Mouse (Mus musculus): ENCODE data around the gene Clec1a. TPM values are rescaled to one million over a fixed set of nuclear protein-coding genes. Genes with fewer than 3 reads are reported as not detected.

Gene Clec1a
- polyA plus RNA-seq, 1 experiment from 2014 or later: 1.2 TPM

GRCm38 (mm10) chr6:129393087-129393720 is 58.6 kb downstream of the Clec1a start:
- H3K27me3 ChIP-seq (ENCODE audit: control insufficient read depth, insufficient read depth, low read length): no peaks in the 10 kb centered on the region
- no peaks in the 10 kb centered on the region for H3K9me3 ChIP-seq (ENCODE audit: control insufficient read depth, low read length)
- no peaks in the 10 kb centered on the region for H3K36me3 ChIP-seq (ENCODE audit: control insufficient read depth, insufficient read depth, low read length)
- ATAC-seq (ENCODE audit: low FRiP score): 0 out of 2 replicates have a peak, but pooled peaks have one; percentile 44
- no peaks in the 10 kb centered on the region for H3K4me1 ChIP-seq (ENCODE audit: control insufficient read depth, insufficient read depth, low read length)
- no peak overlapping the region for H3K27ac ChIP-seq (ENCODE audit: low read depth, low read length)
- WGBS: 45% methylated on average over 2 of the region's 2 CpGs
- H3K4me2 ChIP-seq: no peak overlapping the region
- no peak overlapping the region for H3K4me3 ChIP-seq (ENCODE audit: low read depth, low read length)
- no peak for DNase-seq (ENCODE audit: low spot score, missing footprints)
- H3K9ac ChIP-seq (ENCODE audit: low read length): no peak overlapping the region

DNA sequence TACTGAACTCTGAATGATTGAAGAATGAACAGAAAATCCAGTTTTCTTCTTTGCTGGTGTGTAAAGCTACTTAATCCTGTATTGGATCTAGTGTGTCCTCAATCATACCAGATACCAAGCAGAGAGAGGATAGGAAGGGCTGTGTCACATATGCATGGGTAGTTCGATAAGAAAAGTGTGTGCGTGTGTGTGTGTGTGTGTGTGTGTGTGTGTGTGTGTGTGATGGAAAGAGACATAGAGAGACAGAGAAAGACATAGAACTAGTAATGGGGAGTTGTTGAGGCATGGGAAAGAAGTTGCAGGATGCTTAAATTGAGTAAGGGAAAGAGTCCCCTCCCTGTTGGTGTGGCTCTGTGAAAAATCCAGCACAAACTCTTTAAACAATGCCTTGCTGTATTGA is 66.0 kb downstream of the Clec1a start, which contains the start of gene Clec12b:
Clec12b (minus strand) TSS at position 101 of the 400 bp plus-strand sequence.
- Histone ChIP-seq H3K4me2 (no peak within 1 kb of the TSS), H3K27ac (ENCODE audit: low read depth, low read length) (no peak within 1 kb of the TSS), H3K36me3 (ENCODE audit: control insufficient read depth, insufficient read depth, low read length) (no peaks in the 10 kb centered on the region), H3K4me1 (ENCODE audit: control insufficient read depth, insufficient read depth, low read length) (no peaks in the 10 kb centered on the region), H3K9ac (ENCODE audit: low read length) (no peak within 1 kb of the TSS), H3K9me3 (ENCODE audit: control insufficient read depth, low read length) (no peaks in the 10 kb centered on the region), H3K27me3 (ENCODE audit: control insufficient read depth, insufficient read depth, low read length) (no peaks in the 10 kb centered on the region), H3K4me3 (ENCODE audit: low read depth, low read length) (no peak within 1 kb of the TSS)
- DNase-seq (ENCODE audit: low spot score, missing footprints): no peak
- 86% methylated on average over 2 of the region's 2 CpGs for WGBS
- ATAC-seq (ENCODE audit: low FRiP score): no peak

GRCm38 (mm10) chr6:129385000-129385399 is 66.8 kb downstream of the Clec1a start:
- Histone ChIP-seq H3K4me3 (ENCODE audit: low read depth, low read length) (no peak overlapping the region), H3K4me1 (ENCODE audit: control insufficient read depth, insufficient read depth, low read length) (no peaks in the 10 kb centered on the region), H3K36me3 (ENCODE audit: control insufficient read depth, insufficient read depth, low read length) (no peaks in the 10 kb centered on the region), H3K9ac (ENCODE audit: low read length) (no peak overlapping the region), H3K27me3 (ENCODE audit: control insufficient read depth, insufficient read depth, low read length) (no peaks in the 10 kb centered on the region), H3K27ac (ENCODE audit: low read depth, low read length) (no peak overlapping the region), H3K4me2 (no peak overlapping the region), H3K9me3 (ENCODE audit: control insufficient read depth, low read length) (no peaks in the 10 kb centered on the region)
- 77% methylated on average over 4 of the region's 4 CpGs for WGBS
- DNase-seq (ENCODE audit: low spot score, missing footprints) (no peak), ATAC-seq (ENCODE audit: low FRiP score) (no peak)

DNA sequence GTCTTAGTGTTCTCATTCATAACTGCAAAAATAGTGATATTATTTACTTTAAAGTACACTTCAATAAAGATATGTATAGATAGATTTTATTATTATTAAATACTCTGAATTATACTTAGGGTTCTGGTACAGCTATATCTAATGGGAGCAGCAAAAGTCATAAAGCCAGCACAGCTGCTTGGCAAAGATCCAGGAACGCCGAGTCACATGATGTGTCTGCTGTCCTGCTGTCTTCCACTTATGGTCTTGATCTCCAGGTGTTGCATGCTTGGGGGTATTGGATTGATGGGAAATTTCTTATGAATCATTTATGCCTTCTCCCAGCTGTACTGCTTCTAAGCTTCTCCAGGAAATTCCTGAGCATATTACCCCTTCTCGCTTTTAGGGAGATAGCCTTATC is 68.3 kb downstream of the Clec1a start:
- no peak overlapping the region for H3K4me2 ChIP-seq
- H3K36me3 ChIP-seq (ENCODE audit: control insufficient read depth, insufficient read depth, low read length): no peaks in the 10 kb centered on the region
- DNase-seq (ENCODE audit: low spot score, missing footprints) (no peak), ATAC-seq (ENCODE audit: low FRiP score) (no peak)
- WGBS: 85% methylated on average over 3 of the region's 3 CpGs
- H3K4me3 ChIP-seq (ENCODE audit: low read depth, low read length): no peak overlapping the region
- H3K9ac ChIP-seq (ENCODE audit: low read length): no peak overlapping the region
- H3K27me3 ChIP-seq (ENCODE audit: control insufficient read depth, insufficient read depth, low read length): no peaks in the 10 kb centered on the region
- H3K9me3 ChIP-seq (ENCODE audit: control insufficient read depth, low read length): no peaks in the 10 kb centered on the region
- no peaks in the 10 kb centered on the region for H3K4me1 ChIP-seq (ENCODE audit: control insufficient read depth, insufficient read depth, low read length)
- no peak overlapping the region for H3K27ac ChIP-seq (ENCODE audit: low read depth, low read length)

GRCm38 (mm10) chr6:129381736-129382135 is 70.1 kb downstream of the Clec1a start:
- Histone ChIP-seq H3K27ac (ENCODE audit: low read depth, low read length) (no peak overlapping the region), H3K27me3 (ENCODE audit: control insufficient read depth, insufficient read depth, low read length) (no peaks in the 10 kb centered on the region), H3K9me3 (ENCODE audit: control insufficient read depth, low read length) (no peaks in the 10 kb centered on the region), H3K4me1 (ENCODE audit: control insufficient read depth, insufficient read depth, low read length) (no peaks in the 10 kb centered on the region), H3K9ac (ENCODE audit: low read length) (no peak overlapping the region), H3K36me3 (ENCODE audit: control insufficient read depth, insufficient read depth, low read length) (no peaks in the 10 kb centered on the region), H3K4me3 (ENCODE audit: low read depth, low read length) (no peak overlapping the region), H3K4me2 (no peak overlapping the region)
- 88% methylated on average over 1 of the region's 1 CpGs for WGBS
- no peak for DNase-seq (ENCODE audit: low spot score, missing footprints)
- no peak for ATAC-seq (ENCODE audit: low FRiP score)

GRCm38 (mm10) chr6:129380454-129380853 is 71.3 kb downstream of the Clec1a start:
- Histone ChIP-seq H3K27ac (ENCODE audit: low read depth, low read length) (no peak overlapping the region), H3K4me1 (ENCODE audit: control insufficient read depth, insufficient read depth, low read length) (no peaks in the 10 kb centered on the region), H3K9ac (ENCODE audit: low read length) (no peak overlapping the region), H3K4me3 (ENCODE audit: low read depth, low read length) (no peak overlapping the region), H3K36me3 (ENCODE audit: control insufficient read depth, insufficient read depth, low read length) (no peaks in the 10 kb centered on the region), H3K4me2 (no peak overlapping the region), H3K27me3 (ENCODE audit: control insufficient read depth, insufficient read depth, low read length) (no peaks in the 10 kb centered on the region), H3K9me3 (ENCODE audit: control insufficient read depth, low read length) (no peaks in the 10 kb centered on the region)
- ATAC-seq (ENCODE audit: low FRiP score) (no peak), DNase-seq (ENCODE audit: low spot score, missing footprints) (no peak)
- WGBS: 69% methylated on average over 4 of the region's 4 CpGs

- WGBS: 93% methylated on average over 2 of the region's 2 CpGs
- Histone ChIP-seq H3K27ac (ENCODE audit: low read depth, low read length) (no peak overlapping the region), H3K9ac (ENCODE audit: low read length) (no peak overlapping the region), H3K36me3 (ENCODE audit: control insufficient read depth, insufficient read depth, low read length) (no peaks in the 10 kb centered on the region), H3K4me1 (ENCODE audit: control insufficient read depth, insufficient read depth, low read length) (no peaks in the 10 kb centered on the region), H3K4me3 (ENCODE audit: low read depth, low read length) (no peak overlapping the region), H3K9me3 (ENCODE audit: control insufficient read depth, low read length) (no peaks in the 10 kb centered on the region), H3K27me3 (ENCODE audit: control insufficient read depth, insufficient read depth, low read length) (no peaks in the 10 kb centered on the region), H3K4me2 (no peak overlapping the region)
- ATAC-seq (ENCODE audit: low FRiP score) (no peak), DNase-seq (ENCODE audit: low spot score, missing footprints) (no peak)
These were observed 76.8 kb downstream of the Clec1a start for GRCm38 (mm10) chr6:129374937-129375471.

Other genes with a start within 250 kb of the Clec1a start
- gene Cd69, start 176.6 kb downstream of the Clec1a start, polyA plus RNA-seq (2014; fragmentation: Nextera tagmentation; extraction: Ambion mirVana): 0.10 TPM in 1 of 2 replicates, not detected in the other
- gene 4922502D21Rik, start 120.2 kb downstream of the Clec1a start, polyA plus RNA-seq (2014; fragmentation: Nextera tagmentation; extraction: Ambion mirVana): not detected in 2 replicates
- 0.10 and 0.30 TPM in 2 replicates for gene Clec12a, start 109.3 kb downstream of the Clec1a start, polyA plus RNA-seq (2014; fragmentation: Nextera tagmentation; extraction: Ambion mirVana)
- gene Clec12b, start 66.1 kb downstream of the Clec1a start, polyA plus RNA-seq (2014; fragmentation: Nextera tagmentation; extraction: Ambion mirVana): not detected in 2 replicates
- 10.5 and 11.3 TPM in 2 replicates for gene Clec1b, start 54.7 kb downstream of the Clec1a start, polyA plus RNA-seq (2014; fragmentation: Nextera tagmentation; extraction: Ambion mirVana)
- gene Clec9a, start 43.1 kb downstream of the Clec1a start, polyA plus RNA-seq (2014; fragmentation: Nextera tagmentation; extraction: Ambion mirVana): 0.23 and 0.26 TPM in 2 replicates
- 0.06 TPM in 1 of 2 replicates, not detected in the other for gene Olr1, start 55.2 kb upstream of the Clec1a start, polyA plus RNA-seq (2014; fragmentation: Nextera tagmentation; extraction: Ambion mirVana)
- gene Tmem52b, start 60.6 kb upstream of the Clec1a start, polyA plus RNA-seq (2014; fragmentation: Nextera tagmentation; extraction: Ambion mirVana): not detected in 2 replicates
- gene Gabarapl1, start 81.2 kb upstream of the Clec1a start, polyA plus RNA-seq (2014; fragmentation: Nextera tagmentation; extraction: Ambion mirVana): 22.7 and 24.5 TPM in 2 replicates
- gene Klre1, start 125.9 kb upstream of the Clec1a start, polyA plus RNA-seq (2014; fragmentation: Nextera tagmentation; extraction: Ambion mirVana): not detected in 2 replicates
- gene Klrd1, start 139.8 kb upstream of the Clec1a start, polyA plus RNA-seq (2014; fragmentation: Nextera tagmentation; extraction: Ambion mirVana): not detected in 2 replicates
- gene Klrk1, start 171.9 kb upstream of the Clec1a start, polyA plus RNA-seq (2014; fragmentation: Nextera tagmentation; extraction: Ambion mirVana): 0.14 and 0.21 TPM in 2 replicates
- not detected in 2 replicates for gene Klrc3, start 191.3 kb upstream of the Clec1a start, polyA plus RNA-seq (2014; fragmentation: Nextera tagmentation; extraction: Ambion mirVana)
- gene Klrc2, start 208.7 kb upstream of the Clec1a start, polyA plus RNA-seq (2014; fragmentation: Nextera tagmentation; extraction: Ambion mirVana): not detected in 2 replicates
- not detected in 2 replicates for gene Klrc1, start 227.0 kb upstream of the Clec1a start, polyA plus RNA-seq (2014; fragmentation: Nextera tagmentation; extraction: Ambion mirVana)

Measured in midbrain, embryonic 11.5 days (tissue).